Mouse (Mus musculus): ENCODE results near the gene Abhd17a. TPM values are rescaled to one million over a fixed set of nuclear protein-coding genes. Genes with fewer than 3 reads are reported as not detected.
A peak's percentile ranks its signal among the peaks of the same experiment; 100 is the strongest.

The Abhd17a gene
- 105 and 106 TPM in 2 replicates for polyA plus RNA-seq (2015; fragmentation: Nextera tagmentation; extraction: Ambion mirVana)

GRCm38 (mm10) chr10:80589879-80590854 lies at the start of gene Abhd17a:
TSS of gene Abhd17a (minus strand) at chr10:80590341.
- WGBS, result under 1% methylated on average over 55 of the region's 73 CpGs
- Histone ChIP-seq H3K9me3 (ENCODE audit: low read length) (no peaks in the 10 kb centered on the region), H3K9ac (replicated peaks; ENCODE audit: low read depth) (peak within 1 kb of the TSS; percentile 90), H3K4me3 (ENCODE audit: low read depth, low read length) (peak within 1 kb of the TSS; percentile 88), H3K27me3 (replicated peaks; ENCODE audit: insufficient read depth, low read length) (no peaks in the 10 kb centered on the region), H3K4me1 (ENCODE audit: insufficient read depth, low read depth, low read length) (peaks cover 17% of the 10 kb centered on the region; the same call in 1 of the 2 replicates), H3K36me3 (ENCODE audit: insufficient read depth, low read length) (no peaks in the 10 kb centered on the region), H3K4me2 (replicated peaks; ENCODE audit: low read depth, low read length) (peak within 1 kb of the TSS; percentile 95), H3K27ac (ENCODE audit: low read length) (peak within 1 kb of the TSS; percentile 78)
- no peak for TF ChIP-seq EP300 (IDR thresholded peaks at IDR 0.05)
- TF ChIP-seq CTCF (IDR thresholded peaks at IDR 0.05), result no peak
- peak; percentile 99 for DNase-seq (ENCODE audit: low spot score)
- peak; percentile 96 for ATAC-seq

- 70% methylated on average over 6 of the region's 6 CpGs for WGBS
- Histone ChIP-seq H3K4me2 (replicated peaks; ENCODE audit: low read depth, low read length) (no peak overlapping the region), H3K27me3 (replicated peaks; ENCODE audit: insufficient read depth, low read length) (no peaks in the 10 kb centered on the region), H3K9ac (replicated peaks; ENCODE audit: low read depth) (no peak overlapping the region), H3K4me3 (ENCODE audit: low read depth, low read length) (no peak overlapping the region), H3K36me3 (ENCODE audit: insufficient read depth, low read length) (peaks cover 54% of the 10 kb centered on the region), H3K27ac (ENCODE audit: low read length) (no peak overlapping the region), H3K9me3 (ENCODE audit: low read length) (no peaks in the 10 kb centered on the region), H3K4me1 (ENCODE audit: insufficient read depth, low read depth, low read length) (no peaks in the 10 kb centered on the region)
- DNase-seq (ENCODE audit: low spot score), result no peak
- TF ChIP-seq CTCF (IDR thresholded peaks at IDR 0.05) (no peak), EP300 (IDR thresholded peaks at IDR 0.05) (no peak)
- ATAC-seq, result no peak
Observed at GRCm38 (mm10) chr10:80635345-80635744, 45.2 kb upstream of the Abhd17a start.

- no peak for ATAC-seq
- no peak overlapping the region for H3K4me2 ChIP-seq (replicated peaks; ENCODE audit: low read depth, low read length)
- no peak for DNase-seq (ENCODE audit: low spot score)
- no peak overlapping the region for H3K27ac ChIP-seq (ENCODE audit: low read length)
- 82% methylated on average over 9 of the region's 9 CpGs for WGBS
- TF ChIP-seq EP300 (IDR thresholded peaks at IDR 0.05), result no peak
- TF ChIP-seq CTCF (IDR thresholded peaks at IDR 0.05), result no peak
- no peaks in the 10 kb centered on the region for H3K9me3 ChIP-seq (ENCODE audit: low read length)
- H3K36me3 ChIP-seq (ENCODE audit: insufficient read depth, low read length), result no peaks in the 10 kb centered on the region
- no peaks in the 10 kb centered on the region for H3K27me3 ChIP-seq (replicated peaks; ENCODE audit: insufficient read depth, low read length)
- H3K4me1 ChIP-seq (ENCODE audit: insufficient read depth, low read depth, low read length), result peaks cover 11% of the 10 kb centered on the region; the same call in 1 of the 2 replicates
- H3K4me3 ChIP-seq (ENCODE audit: low read depth, low read length), result no peak overlapping the region
- no peak overlapping the region for H3K9ac ChIP-seq (replicated peaks; ENCODE audit: low read depth)
Observed at GRCm38 (mm10) chr10:80628925-80629324, 38.8 kb upstream of the Abhd17a start.

GRCm38 (mm10) chr10:80627685-80628084 lies 37.5 kb upstream of the Abhd17a start:
- H3K9ac ChIP-seq (replicated peaks; ENCODE audit: low read depth), result no peak overlapping the region
- no peaks in the 10 kb centered on the region for H3K36me3 ChIP-seq (ENCODE audit: insufficient read depth, low read length)
- no peak overlapping the region for H3K27ac ChIP-seq (ENCODE audit: low read length)
- WGBS, result 44% methylated on average over 2 of the region's 2 CpGs
- no peak overlapping the region for H3K4me2 ChIP-seq (replicated peaks; ENCODE audit: low read depth, low read length)
- peak; percentile 35 for ATAC-seq
- H3K27me3 ChIP-seq (replicated peaks; ENCODE audit: insufficient read depth, low read length), result no peaks in the 10 kb centered on the region
- H3K9me3 ChIP-seq (ENCODE audit: low read length), result no peaks in the 10 kb centered on the region
- H3K4me1 ChIP-seq (ENCODE audit: insufficient read depth, low read depth, low read length), result peaks cover 13% of the 10 kb centered on the region; the same call in 1 of the 2 replicates
- peak; percentile 63 for DNase-seq (ENCODE audit: low spot score)
- no peak for TF ChIP-seq EP300 (IDR thresholded peaks at IDR 0.05)
- TF ChIP-seq CTCF (IDR thresholded peaks at IDR 0.05), result no peak
- no peak overlapping the region for H3K4me3 ChIP-seq (ENCODE audit: low read depth, low read length)

- 86% methylated on average over 4 of the region's 4 CpGs for WGBS
- Histone ChIP-seq H3K4me2 (replicated peaks; ENCODE audit: low read depth, low read length) (no peak overlapping the region), H3K27me3 (replicated peaks; ENCODE audit: insufficient read depth, low read length) (no peaks in the 10 kb centered on the region), H3K4me3 (ENCODE audit: low read depth, low read length) (no peak overlapping the region), H3K9me3 (ENCODE audit: low read length) (no peaks in the 10 kb centered on the region), H3K9ac (replicated peaks; ENCODE audit: low read depth) (no peak overlapping the region), H3K36me3 (ENCODE audit: insufficient read depth, low read length) (no peaks in the 10 kb centered on the region), H3K4me1 (ENCODE audit: insufficient read depth, low read depth, low read length) (peaks cover 13% of the 10 kb centered on the region; the same call in 1 of the 2 replicates), H3K27ac (ENCODE audit: low read length) (no peak overlapping the region)
- TF ChIP-seq EP300 (IDR thresholded peaks at IDR 0.05) (no peak), CTCF (IDR thresholded peaks at IDR 0.05) (no peak)
- ATAC-seq (no peak), DNase-seq (ENCODE audit: low spot score) (no peak)
Observed at GRCm38 (mm10) chr10:80625764-80626163, 35.6 kb upstream of the Abhd17a start.

- no peaks in the 10 kb centered on the region for H3K36me3 ChIP-seq (ENCODE audit: insufficient read depth, low read length)
- H3K4me2 ChIP-seq (replicated peaks; ENCODE audit: low read depth, low read length), result peak overlapping the region; percentile 91
- peak overlapping the region; percentile 81 for H3K27ac ChIP-seq (ENCODE audit: low read length)
- ATAC-seq (no peak), DNase-seq (ENCODE audit: low spot score) (peak; percentile 75)
- H3K27me3 ChIP-seq (replicated peaks; ENCODE audit: insufficient read depth, low read length), result no peaks in the 10 kb centered on the region
- WGBS, result 12% methylated on average over 13 of the region's 15 CpGs
- H3K4me3 ChIP-seq (ENCODE audit: low read depth, low read length), result peak overlapping the region; percentile 69
- no peaks in the 10 kb centered on the region for H3K9me3 ChIP-seq (ENCODE audit: low read length)
- H3K9ac ChIP-seq (replicated peaks; ENCODE audit: low read depth), result peak overlapping the region; percentile 84
- TF ChIP-seq CTCF (IDR thresholded peaks at IDR 0.05), result no peak; the same call in 1 of the 2 replicates
- no peak; the same call in 1 of the 2 replicates for TF ChIP-seq EP300 (IDR thresholded peaks at IDR 0.05)
- H3K4me1 ChIP-seq (ENCODE audit: insufficient read depth, low read depth, low read length), result peaks cover 13% of the 10 kb centered on the region; the same call in 1 of the 2 replicates
Observed at GRCm38 (mm10) chr10:80623457-80624191, 33.5 kb upstream of the Abhd17a start.
